Mouse (Mus musculus): ENCODE measurements around the gene Zfhx2. TPM values are rescaled to one million over a fixed set of nuclear protein-coding genes. Genes with fewer than 3 reads are reported as not detected.
"Not testable (repeated sequence)": the region's sequence is repeated elsewhere in the genome, so short reads cannot be mapped to it uniquely, and the experiment has no call there.

Zfhx2 gene
- total RNA-seq, 2 experiments from 2014 or later: 2.9 to 4.0 TPM

- no peak for DNase-seq (ENCODE audit: low spot score in 2 of 2)
These were observed 44.1 kb downstream of the Zfhx2 start for GRCm38 (mm10) chr14:55047971-55048531.

GRCm38 (mm10) chr14:55043694-55044093 is 48.4 kb downstream of the Zfhx2 start:
- DNase-seq (ENCODE audit: low spot score in 2 of 2): not testable (repeated sequence)

- no peak for DNase-seq (ENCODE audit: low spot score in 2 of 2)
These were observed 59.4 kb downstream of the Zfhx2 start for GRCm38 (mm10) chr14:55032695-55033225.

- no peak for DNase-seq (ENCODE audit: low spot score in 2 of 2)
These were observed 63.0 kb downstream of the Zfhx2 start for GRCm38 (mm10) chr14:55029034-55029698.

GRCm38 (mm10) chr14:55028333-55028835 is 63.7 kb downstream of the Zfhx2 start:
- no peak for DNase-seq (ENCODE audit: low spot score in 2 of 2)

- no peak for DNase-seq (ENCODE audit: low spot score in 2 of 2)
These were observed 64.5 kb downstream of the Zfhx2 start for GRCm38 (mm10) chr14:55027653-55028052.

GRCm38 (mm10) chr14:55027251-55027650 is 64.9 kb downstream of the Zfhx2 start:
- DNase-seq (ENCODE audit: low spot score in 2 of 2): no peak

- no peak for DNase-seq (ENCODE audit: low spot score in 2 of 2)
These were observed 66.6 kb downstream of the Zfhx2 start for GRCm38 (mm10) chr14:55025527-55025926.

GRCm38 (mm10) chr14:55024236-55024635 is 67.9 kb downstream of the Zfhx2 start:
- peak; percentile 31 to 51 for DNase-seq (ENCODE audit: low spot score in 2 of 2)

GRCm38 (mm10) chr14:55023011-55023410 is 69.1 kb downstream of the Zfhx2 start:
- no peak for DNase-seq (ENCODE audit: low spot score in 2 of 2)

- no peak for DNase-seq (ENCODE audit: low spot score in 2 of 2)
These were observed 71.7 kb downstream of the Zfhx2 start for GRCm38 (mm10) chr14:55020394-55020793.

- DNase-seq (ENCODE audit: low spot score in 2 of 2): no peak
These were observed 75.2 kb downstream of the Zfhx2 start for GRCm38 (mm10) chr14:55016876-55017275.

- DNase-seq (ENCODE audit: low spot score in 2 of 2): no peak
These were observed 76.4 kb downstream of the Zfhx2 start for GRCm38 (mm10) chr14:55015767-55016111.

GRCm38 (mm10) chr14:55014991-55015766 is 76.9 kb downstream of the Zfhx2 start, which contains the start of gene Ngdn:
Gene Ngdn, plus strand, starts transcription at chr14:55015454.
- peak; percentile 92 to 96 for DNase-seq (ENCODE audit: low spot score in 2 of 2)

GRCm38 (mm10) chr14:55014591-55014990 is 77.5 kb downstream of the Zfhx2 start:
- DNase-seq (ENCODE audit: low spot score in 2 of 2): no peak

GRCm38 (mm10) chr14:55011116-55011515 is 81.0 kb downstream of the Zfhx2 start:
- DNase-seq (ENCODE audit: low spot score in 2 of 2): no peak

Other genes starting within 250 kb of the Zfhx2 start
- gene Homez, start 221.4 kb downstream of the Zfhx2 start, total RNA-seq (2021): 1 to 10 TPM; 8.0 to 9.3 TPM
- 1 to 10 TPM; 8.1 to 9.2 TPM for gene Ppp1r3e, start 214.8 kb downstream of the Zfhx2 start, total RNA-seq (2021)
- gene Bcl2l2, start 208.9 kb downstream of the Zfhx2 start, total RNA-seq (2021): 10 to 100 TPM; 35.4 to 38.7 TPM
- gene Gm20521, start 208.9 kb downstream of the Zfhx2 start, total RNA-seq (2021): 1 to 10 TPM; 2.3 to 4.1 TPM
- gene Pabpn1, start 199.8 kb downstream of the Zfhx2 start, total RNA-seq (2021): 100 to 1,000 TPM; 120 to 149 TPM
- 10 to 100 TPM; 22.5 to 27.5 TPM for gene Slc22a17, start 179.2 kb downstream of the Zfhx2 start, total RNA-seq (2021)
- 10 to 100 TPM; 31.1 to 32.4 TPM for gene Efs, start 166.2 kb downstream of the Zfhx2 start, total RNA-seq (2021)
- not detected for gene Il25, start 159.6 kb downstream of the Zfhx2 start, total RNA-seq (2021)
- gene Cmtm5, start 156.1 kb downstream of the Zfhx2 start, total RNA-seq (2021): 1 to 10 TPM; 3.8 to 4.1 TPM
- 100 to 1,000 TPM; 112 to 118 TPM for gene Myh6, start 125.4 kb downstream of the Zfhx2 start, total RNA-seq (2021)
- not detected for gene Gm17428, start 115.4 kb downstream of the Zfhx2 start, total RNA-seq (2021)
- gene Myh7, start 97.7 kb downstream of the Zfhx2 start, total RNA-seq (2021): 100 to 1,000 TPM; 492 to 506 TPM
- 10 to 100 TPM; 29.2 to 32.7 TPM for gene Ngdn, start 76.9 kb downstream of the Zfhx2 start, total RNA-seq (2021)
- gene Thtpa, start 2.5 kb upstream of the Zfhx2 start, total RNA-seq (2021): 10 to 100 TPM; 12.9 to 14.0 TPM
- 1 to 10 TPM; 6.5 to 8.3 TPM for gene Ap1g2, start 14.3 kb upstream of the Zfhx2 start, total RNA-seq (2021)
- 1 to 10 TPM; 1.3 to 2.0 TPM for gene Jph4, start 24.6 kb upstream of the Zfhx2 start, total RNA-seq (2021)
- under 1 TPM in 1 of 2 experiments, not detected in 1; 0.34 TPM for gene Dhrs2, start 129.7 kb upstream of the Zfhx2 start, total RNA-seq (2021)